Mouse (Mus musculus) small intestine, adult 2 months (tissue): ENCODE data around the gene Map3k4. TPM values are rescaled to one million over a fixed set of nuclear protein-coding genes. Genes with fewer than 3 reads are reported as not detected.

Experiments used
- H3K27ac ChIP-seq: fragments of 200-500 bp; 2 replicates; pipeline ENCODE4 v1.5.1; 2012; ENCODE audit warnings: low read depth, low read length, control low read depth, inconsistent platforms; ENCODE audit not compliant: insufficient read depth
- H3K27me3 ChIP-seq: fragments of 200-500 bp; 2 replicates; pipeline ENCODE4 v1.6.1; 2012; ENCODE audit warnings: mild to moderate bottlenecking, moderate library complexity, low read length, inconsistent platforms; ENCODE audit not compliant: control insufficient read depth, insufficient read depth
- H3K36me3 ChIP-seq: fragments of 200-500 bp; 2 replicates; pipeline ENCODE4 v1.6.1; 2012; ENCODE audit warnings: mild to moderate bottlenecking, low read length, control low read depth, inconsistent platforms; ENCODE audit not compliant: control insufficient read depth, insufficient read depth
- H3K4me1 ChIP-seq: fragments of 200-500 bp; 2 replicates; pipeline ENCODE4 v1.6.1; 2012; ENCODE audit warnings: low read length, inconsistent platforms, mixed read lengths; ENCODE audit not compliant: control insufficient read depth, insufficient read depth, insufficient read length
- H3K4me3 ChIP-seq: fragments of 200-500 bp; 2 replicates; pipeline ENCODE4 v1.5.1; 2012; ENCODE audit warnings: low read depth, mild to moderate bottlenecking, control low read depth, inconsistent platforms, low read length, moderate library complexity
- CTCF ChIP-seq: fragments of 200-500 bp; IDR thresholded peaks from 2 replicates; pipeline ENCODE4 v1.5.1; 2012; ENCODE audit warnings: low read depth, mild to moderate bottlenecking, control low read depth, inconsistent platforms, low read length, moderate library complexity, mixed read lengths; ENCODE audit not compliant: insufficient replicate concordance, insufficient read length; ENCODE audit errors: extremely low read depth
- POLR2A ChIP-seq: fragments of 200-500 bp; IDR thresholded peaks from 2 replicates; pipeline ENCODE4 v1.6.1; 2012; ENCODE audit warnings: low read depth, mild to moderate bottlenecking, control low read depth, inconsistent platforms, low read length, moderate library complexity
- WGBS: fragments of 180-500 bp; shearing (Covaris S2); methylation state at CpG from one replicate; pipeline ENCODE4 v1.1.7; 2018; 5-methylcytosine and 5-hydroxymethylcytosine counted together
- polyA plus RNA-seq: library from polyadenylated mRNA; depleted of rRNA; stranded (reverse); fragments of >200 nt; gene quantifications from 2 replicates; pipeline ENCODE4 v1.2.3, GENCODE M21; 2012

The Map3k4 gene
- polyA plus RNA-seq, 1 experiment: 44.2 TPM

DNA sequence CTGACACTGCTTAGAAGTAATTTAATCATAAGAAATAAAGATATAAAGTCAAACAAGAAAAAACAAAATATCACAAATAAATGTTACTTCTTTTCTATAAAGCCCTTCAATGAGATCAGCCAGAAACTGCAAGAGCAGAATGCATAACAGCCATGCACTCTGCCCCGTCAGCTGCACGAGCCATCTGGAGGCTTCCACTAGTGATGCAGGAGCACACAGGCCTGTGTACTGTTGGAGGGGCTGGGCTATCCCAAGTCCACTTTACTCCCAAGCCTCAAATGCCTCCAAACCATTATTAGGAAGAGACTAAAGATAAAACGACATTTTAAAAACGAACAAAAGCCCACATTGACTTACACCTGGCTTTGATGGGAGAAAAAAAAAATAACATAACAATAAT, 50.5 kb downstream of the Map3k4 start:
- no peak overlapping the region for H3K4me3 ChIP-seq
- WGBS: 82% methylated on average over 4 of the region's 4 CpGs
- no peak for TF ChIP-seq POLR2A
- peaks cover 31% of the 10 kb centered on the region for H3K36me3 ChIP-seq
- no peaks in the 10 kb centered on the region for H3K27me3 ChIP-seq
- no peak overlapping the region for H3K27ac ChIP-seq
- peaks cover 2% of the 10 kb centered on the region for H3K4me1 ChIP-seq

DNA sequence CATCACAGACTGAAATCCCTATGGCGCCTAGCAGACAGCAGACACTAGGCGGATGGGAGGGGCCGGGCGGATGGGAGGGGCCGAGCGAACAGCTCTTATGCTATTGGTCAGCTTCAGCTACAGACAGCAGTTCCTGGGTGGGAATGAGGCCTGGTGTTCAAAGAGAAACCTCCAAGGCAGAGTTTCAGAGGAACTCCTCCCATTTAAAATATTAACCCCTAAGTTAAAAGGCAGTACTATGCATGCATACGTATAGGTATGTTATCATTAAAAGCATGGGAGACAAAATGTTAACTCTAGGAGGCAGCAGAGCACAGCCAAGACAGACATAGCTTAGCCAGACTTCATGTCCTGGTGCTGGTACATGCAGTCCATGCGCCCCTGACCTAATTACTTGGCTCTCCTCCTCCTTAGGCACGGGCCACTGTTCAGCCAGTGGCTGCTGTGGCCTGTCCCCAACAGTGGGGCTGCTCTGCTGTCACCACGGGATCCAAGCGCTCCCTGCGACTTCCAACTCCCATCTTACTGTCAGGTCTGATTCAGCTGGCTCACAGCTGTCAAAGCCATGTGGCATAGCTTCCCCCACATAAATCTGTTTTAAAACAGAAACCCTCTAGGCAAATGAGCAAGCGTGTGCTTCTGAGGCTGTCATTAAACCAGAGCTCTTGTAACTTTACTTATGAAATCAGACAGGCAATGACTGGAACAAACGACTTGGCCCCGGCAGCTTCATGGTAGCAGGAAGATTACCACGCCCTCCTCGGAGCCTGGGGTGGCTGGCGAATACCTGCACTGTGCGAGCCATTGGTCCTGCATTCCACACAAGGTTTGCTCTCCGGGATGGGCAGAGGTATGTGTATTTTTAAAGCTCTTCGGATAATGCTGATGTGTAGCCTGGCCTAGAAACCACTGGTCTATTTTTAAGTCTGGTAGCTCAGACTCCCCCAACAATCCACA, 52.3 kb downstream of the Map3k4 start:
- WGBS: 76% methylated on average over 21 of the region's 21 CpGs
- H3K27me3 ChIP-seq: no peaks in the 10 kb centered on the region
- peaks cover 30% of the 10 kb centered on the region for H3K36me3 ChIP-seq
- peaks cover 2% of the 10 kb centered on the region for H3K4me1 ChIP-seq
- no peak for TF ChIP-seq POLR2A
- H3K27ac ChIP-seq: no peak overlapping the region
- no peak overlapping the region for H3K4me3 ChIP-seq

DNA sequence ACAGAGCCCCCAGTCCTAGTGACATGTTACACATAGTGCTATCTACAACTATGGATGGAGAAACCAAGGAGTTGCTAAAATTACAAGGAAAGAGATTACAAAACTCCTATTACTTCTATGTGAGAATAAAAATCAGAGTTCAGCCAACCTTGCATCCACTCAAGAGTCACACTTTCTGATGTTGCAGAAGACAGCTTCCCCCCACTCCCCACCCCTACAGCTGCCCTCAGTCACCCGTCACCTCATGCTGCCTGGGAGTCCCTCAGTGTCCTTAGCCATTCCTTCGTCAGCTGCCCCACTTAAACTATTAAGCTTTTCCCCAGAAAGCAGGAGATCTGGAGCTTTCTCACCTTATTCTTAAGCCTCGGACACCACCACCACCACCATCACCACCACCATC, 54.3 kb downstream of the Map3k4 start:
- Histone ChIP-seq H3K36me3 (peaks cover 26% of the 10 kb centered on the region), H3K4me1 (peaks cover 2% of the 10 kb centered on the region), H3K27ac (no peak overlapping the region), H3K4me3 (no peak overlapping the region), H3K27me3 (no peaks in the 10 kb centered on the region)
- WGBS: 97% methylated on average over 3 of the region's 3 CpGs
- no peak for TF ChIP-seq POLR2A
- no peak for TF ChIP-seq CTCF

DNA sequence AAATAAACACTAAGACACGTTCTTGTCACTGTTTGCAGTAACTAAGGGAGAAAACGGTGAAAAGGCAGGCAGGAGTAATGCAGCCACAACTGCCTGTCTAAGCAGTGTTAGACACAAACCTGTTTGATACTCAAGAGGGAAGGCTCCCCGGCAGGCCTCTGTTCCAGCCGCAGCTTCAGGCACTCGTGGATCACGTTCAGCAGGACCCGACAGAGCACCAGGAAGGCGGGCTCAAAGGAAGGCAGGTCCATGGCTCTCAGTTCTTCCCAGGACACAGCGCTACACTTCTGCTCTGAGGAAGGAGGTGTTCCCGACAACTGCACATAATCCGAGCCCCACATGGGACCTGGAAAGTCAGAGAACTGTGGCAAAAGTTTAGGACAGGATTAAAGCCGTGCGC, 54.8 kb downstream of the Map3k4 start:
- no peak overlapping the region for H3K27ac ChIP-seq
- peaks cover 25% of the 10 kb centered on the region for H3K36me3 ChIP-seq
- WGBS: 82% methylated on average over 13 of the region's 13 CpGs
- no peak overlapping the region for H3K4me3 ChIP-seq
- peaks cover 2% of the 10 kb centered on the region for H3K4me1 ChIP-seq
- H3K27me3 ChIP-seq: no peaks in the 10 kb centered on the region
- no peak for TF ChIP-seq CTCF
- TF ChIP-seq POLR2A: no peak

DNA sequence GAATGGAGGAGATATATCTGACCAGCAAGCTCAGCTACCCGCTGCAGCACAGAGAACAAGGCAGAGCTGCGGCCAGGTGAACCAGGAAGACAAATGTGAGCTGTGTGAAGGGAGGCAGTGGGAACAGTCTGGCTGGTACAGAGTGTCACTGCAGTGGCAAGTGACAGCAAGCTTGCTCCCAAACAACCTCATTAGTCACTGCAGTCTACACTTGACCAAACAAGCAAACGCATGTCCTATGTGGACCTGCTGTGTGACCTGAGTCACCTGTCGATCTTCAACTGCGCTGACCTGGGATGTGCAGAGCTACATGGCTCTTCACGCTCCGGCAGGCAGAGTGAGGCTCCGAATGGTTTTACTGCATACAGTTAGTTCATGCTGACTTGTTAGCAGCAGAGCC, 55.7 kb downstream of the Map3k4 start:
- WGBS: 93% methylated on average over 8 of the region's 8 CpGs
- TF ChIP-seq POLR2A: no peak
- TF ChIP-seq CTCF: no peak
- Histone ChIP-seq H3K4me1 (peaks cover 2% of the 10 kb centered on the region), H3K4me3 (no peak overlapping the region), H3K27me3 (no peaks in the 10 kb centered on the region), H3K36me3 (peaks cover 32% of the 10 kb centered on the region), H3K27ac (no peak overlapping the region)

DNA sequence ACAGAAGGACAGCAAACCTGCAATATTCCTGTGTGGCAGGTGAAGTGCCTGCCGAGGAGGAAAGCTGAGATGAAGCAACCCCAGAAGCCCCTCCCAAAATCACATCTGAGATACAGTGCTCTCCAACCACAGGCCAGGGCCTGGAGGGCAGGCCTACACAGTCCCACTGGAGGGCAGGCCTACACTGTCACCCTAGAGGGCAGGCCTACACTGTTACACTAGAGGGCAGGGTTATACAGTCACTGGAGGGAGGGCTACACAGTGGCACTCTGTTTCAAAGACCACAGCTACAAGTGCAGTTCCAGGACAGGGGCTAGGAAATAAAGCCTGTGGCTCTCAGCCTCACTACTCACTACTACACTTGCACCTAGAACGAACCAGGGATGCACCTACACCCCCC, 56.7 kb downstream of the Map3k4 start:
- TF ChIP-seq POLR2A (no peak), CTCF (no peak)
- no peaks in the 10 kb centered on the region for H3K27me3 ChIP-seq
- no peak overlapping the region for H3K27ac ChIP-seq
- H3K4me1 ChIP-seq: peaks cover 2% of the 10 kb centered on the region
- no peak overlapping the region for H3K4me3 ChIP-seq
- peaks cover 40% of the 10 kb centered on the region for H3K36me3 ChIP-seq
- 70% methylated on average over 2 of the region's 2 CpGs for whole genome bisulfite sequencing

DNA sequence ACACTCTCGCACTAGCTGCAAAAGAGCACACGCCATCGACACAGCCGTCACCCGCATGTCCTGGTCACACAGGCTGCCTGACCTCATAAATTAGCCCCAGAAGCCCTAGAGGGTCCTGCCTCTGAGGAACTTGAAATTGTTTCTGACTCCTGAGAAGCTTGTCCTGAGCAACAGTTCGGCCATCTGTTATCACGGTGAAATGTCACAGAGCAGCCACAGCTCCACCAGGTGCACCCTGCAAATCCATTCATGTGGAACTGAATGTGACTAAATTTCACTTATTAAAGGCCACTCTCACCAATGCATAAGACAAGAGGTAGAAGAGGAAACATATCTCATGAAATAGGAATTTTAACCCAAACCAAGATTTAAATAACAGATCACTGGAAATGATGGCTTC, 57.2 kb downstream of the Map3k4 start:
- H3K27me3 ChIP-seq: no peaks in the 10 kb centered on the region
- no peak overlapping the region for H3K4me3 ChIP-seq
- no peak overlapping the region for H3K27ac ChIP-seq
- peaks cover 2% of the 10 kb centered on the region for H3K4me1 ChIP-seq
- peaks cover 43% of the 10 kb centered on the region for H3K36me3 ChIP-seq
- TF ChIP-seq POLR2A: no peak
- no peak for TF ChIP-seq CTCF
- WGBS: 94% methylated on average over 7 of the region's 7 CpGs

DNA sequence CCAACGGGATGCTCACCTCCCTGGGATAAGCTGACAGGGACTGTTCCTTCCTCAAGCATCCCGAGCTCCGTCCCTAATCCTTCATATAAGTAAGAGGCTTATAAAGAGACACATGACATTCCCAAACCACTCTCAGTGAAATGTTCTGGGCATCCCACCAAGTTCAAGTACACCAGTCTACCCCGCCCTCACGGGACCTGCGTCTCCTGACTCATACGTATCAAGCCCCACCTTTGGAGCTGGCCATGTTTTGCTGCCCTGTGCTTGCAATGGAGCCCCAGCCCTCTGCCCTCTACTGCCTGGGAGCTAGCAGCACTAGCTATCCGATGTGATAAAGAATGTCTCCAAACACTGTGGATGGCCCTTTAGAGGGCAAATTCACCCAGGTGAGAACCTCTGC, 58.6 kb downstream of the Map3k4 start:
- WGBS: 85% methylated on average over 8 of the region's 8 CpGs
- Histone ChIP-seq H3K27ac (no peak overlapping the region), H3K4me1 (no peaks in the 10 kb centered on the region; the same call in 1 of the 2 replicates), H3K27me3 (no peaks in the 10 kb centered on the region), H3K4me3 (no peak overlapping the region), H3K36me3 (peaks cover 56% of the 10 kb centered on the region)
- TF ChIP-seq POLR2A: no peak
- TF ChIP-seq CTCF: no peak
